Comparison of ENCODE assay signal across 8 mouse cellular contexts in the genomic region with DNA sequence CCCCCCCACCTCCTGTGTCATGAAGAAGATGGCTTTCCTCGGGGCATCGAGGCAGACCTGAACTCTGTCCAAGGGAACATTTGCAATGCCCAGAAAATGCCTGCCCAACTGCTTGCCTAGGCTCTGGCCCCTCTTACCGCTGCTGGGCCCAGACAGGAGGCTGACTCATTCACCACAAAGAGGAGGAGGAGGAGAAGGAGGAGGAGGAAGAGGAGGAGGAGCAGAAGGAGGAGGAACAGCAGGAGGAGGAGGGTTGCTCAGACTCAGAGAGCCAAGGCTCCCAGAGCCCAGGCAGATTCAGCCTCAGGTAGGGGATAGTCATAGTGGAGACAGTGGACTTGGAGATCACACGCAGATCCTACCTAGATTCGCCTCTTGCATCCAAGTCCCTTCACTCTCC. TPM values are rescaled to one million over a fixed set of nuclear protein-coding genes. Genes with fewer than 3 reads are reported as not detected.
A peak's percentile ranks its signal among the peaks of the same experiment; 100 is the strongest.
DNase-seq lines count a peak whose midpoint lies in the region; ATAC-seq lines count a peak whose summit lies in the region.

No protein-coding gene starts in this region.

- H3K9me3 ChIP-seq in midbrain, embryonic 12.5 days = no peaks in the 10 kb centered on the region

- no peak for ATAC-seq in midbrain, embryonic 12.5 days (ENCODE audit: low FRiP score, low read depth)

- no peak overlapping the region for H3K4me3 ChIP-seq in midbrain, embryonic 12.5 days

- H3K9ac ChIP-seq in midbrain, embryonic 12.5 days (replicated peaks) = no peak overlapping the region

- 0 out of 2 replicates have a peak overlapping the region, but pooled peaks have one; percentile 76 for H3K4me2 ChIP-seq in midbrain, embryonic 12.5 days (replicated peaks)

- peaks cover 10% of the 10 kb centered on the region for H3K4me1 ChIP-seq in midbrain, embryonic 12.5 days

- 45% methylated on average over 5 of the region's 5 CpGs for WGBS in midbrain, embryonic 12.5 days

- H3K27ac ChIP-seq in midbrain, embryonic 12.5 days (replicated peaks) = no peak overlapping the region

- DNase-seq in kidney, adult 11 months = peak; percentile 58
- no peak for DNase-seq in kidney, postnatal 4 days
- DNase-seq in adipocyte (ENCODE audit: low spot score) = peak; percentile 23
- DNase-seq in kidney, adult 8-10 months = peak; percentile 68 to 69
- DNase-seq in left cerebral cortex, adult 9 months (ENCODE audit: low spot score in 2 of 2) = no peak
- no peak for DNase-seq in thymus, adult 18-20 months
- DNase-seq in gastrocnemius, postnatal 25 days = no peak

- peaks cover 57% of the 10 kb centered on the region for H3K27me3 ChIP-seq in midbrain, embryonic 12.5 days

- H3K36me3 ChIP-seq in midbrain, embryonic 12.5 days = no peaks in the 10 kb centered on the region

RNA-seq across cellular contexts. Expression of a gene that starts 3.2 kb away (rescaled TPM):
- 0.24 TPM in 1 of 2 replicates, not detected in the other for polyA plus RNA-seq in midbrain, embryonic 12.5 days (2016; fragmentation: Nextera tagmentation; extraction: Ambion mirVana)
- under 1 TPM; 0.18 to 0.32 TPM for total RNA-seq in gastrocnemius, postnatal 25 days (2021)

RNA-seq across cellular contexts. Expression of a gene that starts 56.8 kb away (rescaled TPM):
- 52.8 and 58.2 TPM in 2 replicates for polyA plus RNA-seq in midbrain, embryonic 12.5 days (2016; fragmentation: Nextera tagmentation; extraction: Ambion mirVana)
- 1 to 10 TPM; 4.8 to 7.1 TPM for total RNA-seq in gastrocnemius, postnatal 25 days (2021)

Comparison
In these comparisons a context has a peak if more than half of its experiments do, and no peak if none do; other contexts are left out.
1. DNase-seq: peak in kidney, adult 11 months (single experiment), adipocyte (single experiment) and kidney, adult 8-10 months (2 of 2); none in kidney, postnatal 4 days (0 of 2), left cerebral cortex, adult 9 months (0 of 2), thymus, adult 18-20 months (0 of 2) and gastrocnemius, postnatal 25 days (single experiment).